Comparison of ENCODE assay signal across 26 mouse cellular contexts in the genomic region with DNA sequence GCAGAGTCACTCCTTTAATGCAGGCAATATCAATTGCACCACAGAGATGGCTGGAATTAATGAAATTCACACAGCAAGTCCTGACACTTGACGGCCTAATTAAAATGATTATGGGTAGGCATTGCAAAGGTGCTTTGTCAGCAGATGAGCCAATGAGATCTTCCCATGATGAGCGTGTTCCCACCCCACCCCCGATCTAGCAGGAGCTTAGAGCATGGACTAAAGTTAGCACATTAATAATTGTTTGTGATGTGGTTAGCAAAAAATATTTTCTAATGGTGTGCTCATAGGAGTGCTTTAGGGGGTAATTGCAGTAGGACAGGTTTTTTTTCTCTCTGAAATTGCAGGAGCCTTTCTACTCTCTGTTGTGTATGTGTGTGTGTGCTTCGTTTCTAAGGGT. TPM values are rescaled to one million over a fixed set of nuclear protein-coding genes. Genes with fewer than 3 reads are reported as not detected.
DNase-seq lines count a peak whose midpoint lies in the region; ATAC-seq lines count a peak whose summit lies in the region.
"Had no signal": no experiment of that assay in that cellular context is flagged by ENCODE, and none has a peak within 500 bp of the region (broad histone marks: within the 10 kb centered on the region; RNA-seq: fewer than 3 reads in every experiment).

No protein-coding gene starts in this region.

- H3K9me3 ChIP-seq in forebrain, embryonic 11.5 days (ENCODE audit: control insufficient read depth, low read length) = no peaks in the 10 kb centered on the region
- H3K9me3 ChIP-seq in forebrain, embryonic 16.5 days (ENCODE audit: control insufficient read depth, low read length) = no peaks in the 10 kb centered on the region
- H3K9me3 ChIP-seq in neural tube, embryonic 14.5 days (ENCODE audit: control insufficient read depth, low read length) = no peaks in the 10 kb centered on the region
- H3K9me3 ChIP-seq in embryonic facial prominence, embryonic 15.5 days (replicated peaks) = no peaks in the 10 kb centered on the region
- H3K9me3 ChIP-seq: embryonic facial prominence, embryonic 12.5 days; forebrain, embryonic 10.5 days; heart, embryonic 15.5 days; hindbrain, embryonic 10.5 days; hindbrain, embryonic 13.5 days; intestine, embryonic 15.5 days had no signal

- 80% methylated on average over 4 of the region's 4 CpGs for WGBS in forebrain, embryonic 11.5 days
- WGBS in forebrain, embryonic 16.5 days = 49% methylated on average over 4 of the region's 4 CpGs
- 56% methylated on average over 4 of the region's 4 CpGs for WGBS in neural tube, embryonic 14.5 days
- WGBS in embryonic facial prominence, embryonic 15.5 days = 66% methylated on average over 4 of the region's 4 CpGs

- H3K27ac ChIP-seq in forebrain, embryonic 11.5 days (ENCODE audit: low read depth, low read length) = no peak overlapping the region
- H3K27ac ChIP-seq in forebrain, embryonic 16.5 days (ENCODE audit: low read length) = no peak overlapping the region
- no peak overlapping the region for H3K27ac ChIP-seq in neural tube, embryonic 14.5 days (ENCODE audit: low read depth, low read length)
- H3K27ac ChIP-seq in embryonic facial prominence, embryonic 15.5 days (replicated peaks) = 0 out of 2 replicates have a peak overlapping the region, but pooled peaks have one; percentile 22
- H3K27ac ChIP-seq: embryonic facial prominence, embryonic 12.5 days; forebrain, embryonic 10.5 days; heart, embryonic 15.5 days; hindbrain, embryonic 10.5 days; hindbrain, embryonic 13.5 days; intestine, embryonic 15.5 days had no signal

- no peak overlapping the region for H3K4me3 ChIP-seq in forebrain, embryonic 11.5 days (ENCODE audit: low read depth, low read length)
- H3K4me3 ChIP-seq in forebrain, embryonic 16.5 days (replicated peaks; ENCODE audit: low read length) = no peak overlapping the region
- H3K4me3 ChIP-seq in neural tube, embryonic 14.5 days (ENCODE audit: low read depth, low read length) = no peak overlapping the region
- no peak overlapping the region for H3K4me3 ChIP-seq in embryonic facial prominence, embryonic 15.5 days (replicated peaks)
- H3K4me3 ChIP-seq: embryonic facial prominence, embryonic 12.5 days; forebrain, embryonic 10.5 days; heart, embryonic 12.5 days; heart, embryonic 15.5 days; hindbrain, embryonic 10.5 days; hindbrain, embryonic 13.5 days; intestine, embryonic 15.5 days had no signal

- H3K27me3 ChIP-seq in forebrain, embryonic 11.5 days (ENCODE audit: control insufficient read depth, insufficient read depth, low read length) = no peaks in the 10 kb centered on the region
- no peaks in the 10 kb centered on the region for H3K27me3 ChIP-seq in forebrain, embryonic 16.5 days (replicated peaks; ENCODE audit: control insufficient read depth, insufficient read depth, low read length)
- H3K27me3 ChIP-seq in neural tube, embryonic 14.5 days (ENCODE audit: control insufficient read depth, insufficient read depth, low read length) = no peaks in the 10 kb centered on the region
- no peaks in the 10 kb centered on the region for H3K27me3 ChIP-seq in embryonic facial prominence, embryonic 15.5 days
- H3K27me3 ChIP-seq: CH12.LX; embryonic facial prominence, embryonic 12.5 days; heart, embryonic 12.5 days; heart, embryonic 15.5 days; hindbrain, embryonic 13.5 days; intestine, embryonic 15.5 days; Patski had no signal

- DNase-seq in forebrain, embryonic 11.5 days (ENCODE audit: low spot score) = no peak
- no peak for DNase-seq in neural tube, embryonic 10.5 days (ENCODE audit: extremely low spot score, low spot score)
- DNase-seq: adrenal gland, postnatal 10 days; B cell, adult 2 months; cerebellum, adult 11-12 months; cerebellum, adult 9-10 months; gastrocnemius, postnatal 25 days; heart, adult 18-20 months; heart, postnatal 10 days; heart, postnatal 36 days had no signal

- H3K4me1 ChIP-seq in forebrain, embryonic 11.5 days (replicated peaks; ENCODE audit: control insufficient read depth, insufficient read depth, low read length) = no peaks in the 10 kb centered on the region; the same call in 1 of the 2 replicates
- H3K4me1 ChIP-seq in forebrain, embryonic 16.5 days (replicated peaks; ENCODE audit: control insufficient read depth, insufficient read depth, low read length) = no peaks in the 10 kb centered on the region
- H3K4me1 ChIP-seq in neural tube, embryonic 14.5 days (ENCODE audit: control insufficient read depth, insufficient read depth, low read length) = no peaks in the 10 kb centered on the region
- no peaks in the 10 kb centered on the region for H3K4me1 ChIP-seq in embryonic facial prominence, embryonic 15.5 days
- H3K4me1 ChIP-seq: embryonic facial prominence, embryonic 12.5 days; heart, embryonic 12.5 days; heart, embryonic 15.5 days; hindbrain, embryonic 10.5 days; hindbrain, embryonic 13.5 days; intestine, embryonic 15.5 days had no signal

- no peak overlapping the region for H3K4me2 ChIP-seq in forebrain, embryonic 11.5 days (ENCODE audit: low read depth, low read length, severe bottlenecking)
- no peak overlapping the region for H3K4me2 ChIP-seq in forebrain, embryonic 16.5 days (ENCODE audit: low read length)
- H3K4me2 ChIP-seq in neural tube, embryonic 14.5 days (ENCODE audit: low read depth, low read length) = no peak overlapping the region
- no peak overlapping the region for H3K4me2 ChIP-seq in embryonic facial prominence, embryonic 15.5 days (replicated peaks)
- H3K4me2 ChIP-seq: embryonic facial prominence, embryonic 12.5 days; heart, embryonic 12.5 days; heart, embryonic 15.5 days; hindbrain, embryonic 13.5 days; intestine, embryonic 15.5 days had no signal

- ATAC-seq in forebrain, embryonic 11.5 days (replicated peaks; ENCODE audit: low FRiP score) = 0 out of 2 replicates have a peak, but pooled peaks have one; percentile 44
- no peak for ATAC-seq in forebrain, embryonic 16.5 days
- ATAC-seq in neural tube, embryonic 14.5 days (ENCODE audit: low read depth) = peak; percentile 56; the same call in 1 of the 2 replicates
- no peak for ATAC-seq in embryonic facial prominence, embryonic 15.5 days (ENCODE audit: insufficient number of reproducible peaks, low FRiP score, low TSS enrichment, low read depth)
- no peak for ATAC-seq in megakaryocyte progenitor cell, adult 5-6 weeks (replicated peaks; ENCODE audit: poor library complexity)
- ATAC-seq: forebrain, embryonic 14.5 days; hindbrain, embryonic 16.5 days; intestine, embryonic 15.5 days; Patski had no signal

- no peaks in the 10 kb centered on the region for H3K36me3 ChIP-seq in forebrain, embryonic 11.5 days (ENCODE audit: control insufficient read depth, insufficient read depth, low read length)
- H3K36me3 ChIP-seq in forebrain, embryonic 16.5 days (ENCODE audit: control insufficient read depth, insufficient read depth) = no peaks in the 10 kb centered on the region
- H3K36me3 ChIP-seq in neural tube, embryonic 14.5 days (ENCODE audit: control insufficient read depth, insufficient read depth, low read length) = no peaks in the 10 kb centered on the region
- H3K36me3 ChIP-seq in embryonic facial prominence, embryonic 15.5 days = no peaks in the 10 kb centered on the region
- H3K36me3 ChIP-seq: embryonic facial prominence, embryonic 12.5 days; forebrain, embryonic 10.5 days; G1E; heart, embryonic 12.5 days; heart, embryonic 15.5 days; hindbrain, embryonic 10.5 days; hindbrain, embryonic 13.5 days; intestine, embryonic 15.5 days had no signal

- H3K9ac ChIP-seq in forebrain, embryonic 11.5 days (ENCODE audit: low read length) = no peak overlapping the region
- no peak overlapping the region for H3K9ac ChIP-seq in forebrain, embryonic 16.5 days (replicated peaks; ENCODE audit: low read depth, low read length)
- H3K9ac ChIP-seq in neural tube, embryonic 14.5 days (replicated peaks; ENCODE audit: low read depth, low read length) = no peak overlapping the region
- no peak overlapping the region for H3K9ac ChIP-seq in embryonic facial prominence, embryonic 15.5 days
- H3K9ac ChIP-seq: embryonic facial prominence, embryonic 12.5 days; heart, embryonic 12.5 days; heart, embryonic 15.5 days; hindbrain, embryonic 13.5 days; intestine, embryonic 15.5 days had no signal

RNA-seq across cellular contexts. Expression of gene Btg3, which starts 12.1 kb away (rescaled TPM):
- polyA plus RNA-seq in forebrain, embryonic 11.5 days (2014; fragmentation: Nextera tagmentation; extraction: Ambion mirVana) = 51.2 and 57.7 TPM in 2 replicates
- polyA plus RNA-seq in forebrain, embryonic 16.5 days (2015; fragmentation: Nextera tagmentation; extraction: Ambion mirVana) = 23.3 and 28.9 TPM in 2 replicates
- polyA plus RNA-seq in neural tube, embryonic 14.5 days (2014; fragmentation: Nextera tagmentation; extraction: Ambion mirVana) = 18.4 and 22.4 TPM in 2 replicates
- polyA plus RNA-seq in embryonic facial prominence, embryonic 15.5 days (2015; fragmentation: Nextera tagmentation; extraction: Ambion mirVana) = 67.0 and 70.9 TPM in 2 replicates
- total RNA-seq in megakaryocyte progenitor cell, adult 5-6 weeks (2015) = 45.4 and 46.2 TPM in 2 replicates
- total RNA-seq in megakaryocyte progenitor cell, adult 5-6 weeks (2017) = 9.0 and 12.7 TPM in 2 replicates

Comparison
In these comparisons a context has a peak if more than half of its experiments do, and no peak if none do; other contexts are left out.
1. ATAC-seq: peak in forebrain, embryonic 11.5 days (single experiment) and neural tube, embryonic 14.5 days (single experiment); none in forebrain, embryonic 16.5 days (single experiment), embryonic facial prominence, embryonic 15.5 days (single experiment) and megakaryocyte progenitor cell, adult 5-6 weeks (single experiment).